Mouse (Mus musculus): ENCODE data around the gene Med29.

- TF ChIP-seq TAL1 (IDR thresholded peaks at IDR 0.05; ENCODE audit: low read length) (no peak), GATA1 (IDR thresholded peaks at IDR 0.05; ENCODE audit: low read length) (no peak)
Observed at GRCm38 (mm10) chr7:28427738-28428137, 35.2 kb upstream of the Med29 start.

Data from erythroblast, embryonic 14.5 days (primary cell).